Mouse (Mus musculus): ENCODE measurements around the gene Hcn2.

DNA sequence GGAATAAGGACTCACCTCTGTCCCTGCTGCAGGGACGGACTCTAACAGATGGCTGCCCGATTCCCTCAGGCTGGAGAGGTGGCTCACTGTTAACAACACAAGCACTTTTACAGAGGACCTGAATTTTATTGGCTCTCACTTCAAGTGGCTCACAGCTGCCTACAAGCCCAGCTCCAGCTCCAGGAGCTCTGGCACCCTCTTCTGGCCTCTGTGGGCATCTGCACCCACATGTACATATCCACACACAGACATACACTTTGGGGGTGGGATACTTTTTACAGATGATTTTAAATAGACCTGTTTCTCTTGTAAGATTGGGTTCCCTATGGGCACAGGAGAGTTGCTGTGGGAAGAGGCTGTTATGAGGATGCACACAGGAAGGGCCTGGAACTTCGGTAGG, 55.9 kb downstream of the Hcn2 start:
- TF ChIP-seq TAL1 (conservative IDR thresholded peaks at IDR 0.05; ENCODE audit: low read depth, low read length), result no peak
- TF ChIP-seq CTCF (IDR thresholded peaks at IDR 0.05; ENCODE audit: low read depth, low read length), result no peak
- TF ChIP-seq POLR2AphosphoS5 (IDR thresholded peaks at IDR 0.05; ENCODE audit: insufficient replicate concordance, low read depth, low read length), result no peak
- TF ChIP-seq GATA1 (IDR thresholded peaks at IDR 0.05; ENCODE audit: borderline replicate concordance, low read length), result no peak
- no peak for TF ChIP-seq GATA2 (IDR thresholded peaks at IDR 0.05; ENCODE audit: borderline replicate concordance, low read depth, low read length)
